Mouse (Mus musculus) neural tube, embryonic 15.5 days (tissue): ENCODE results near the gene Slc30a10. TPM values are rescaled to one million over a fixed set of nuclear protein-coding genes. Genes with fewer than 3 reads are reported as not detected.

Experiments used
- ATAC-seq: fragments of 200-750 bp; cut with Nextera tagmentation; 2 replicates; pipeline ENCODE4 v1.8.0; 2017; ENCODE audit warnings: mild to moderate bottlenecking, moderate TSS enrichment, moderate library complexity; ENCODE audit not compliant: low FRiP score
- H3K27ac ChIP-seq: fragments of 300-500 bp; sonication (generic); replicated peaks from 2 replicates; pipeline ENCODE4 v1.5.1; 2015; ENCODE audit warnings: mild to moderate bottlenecking, inconsistent platforms
- H3K27me3 ChIP-seq: fragments of 300-500 bp; sonication (generic); replicated peaks from 2 replicates; pipeline ENCODE4 v1.6.1; 2015; ENCODE audit warnings: inconsistent platforms
- H3K36me3 ChIP-seq: fragments of 300-500 bp; sonication (generic); 2 replicates; pipeline ENCODE4 v1.6.1; 2015; ENCODE audit warnings: inconsistent platforms
- H3K4me1 ChIP-seq: fragments of 300-500 bp; sonication (generic); 2 replicates; pipeline ENCODE4 v1.6.1; 2015; ENCODE audit warnings: inconsistent platforms
- H3K4me2 ChIP-seq: fragments of 300-500 bp; sonication (generic); 2 replicates; pipeline ENCODE4 v1.6.1; 2015; ENCODE audit warnings: inconsistent platforms, mild to moderate bottlenecking, moderate library complexity
- H3K4me3 ChIP-seq: fragments of 300-500 bp; sonication (generic); replicated peaks from 2 replicates; pipeline ENCODE4 v1.5.1; 2015; ENCODE audit warnings: mild to moderate bottlenecking, inconsistent platforms
- H3K9ac ChIP-seq: fragments of 300-500 bp; sonication (generic); replicated peaks from 2 replicates; pipeline ENCODE4 v1.6.1; 2015; ENCODE audit warnings: mild to moderate bottlenecking, inconsistent platforms
- H3K9me3 ChIP-seq: fragments of 300-500 bp; sonication (generic); replicated peaks from 2 replicates; pipeline ENCODE4 v1.6.1; 2016; ENCODE audit warnings: inconsistent platforms
- WGBS: fragments of 180-500 bp; shearing (Covaris S2); methylation state at CpG from one replicate; pipeline ENCODE4 v1.1.7; 2015; ENCODE audit warnings: mixed read lengths; 5-methylcytosine and 5-hydroxymethylcytosine counted together
- polyA plus RNA-seq: library from polyadenylated mRNA; unstranded; fragments of >200 nt; fragmentation: Nextera tagmentation; extraction: Ambion mirVana; gene quantifications from 2 replicates; pipeline ENCODE4 v1.2.1, GENCODE M21; 2015

Slc30a10 gene
- polyA plus RNA-seq, result 5.6 and 5.8 TPM in 2 replicates

- Histone ChIP-seq H3K4me2 (peak within 1 kb of the TSS; percentile 94), H3K9me3 (no peaks in the 10 kb centered on the region), H3K4me1 (peaks cover 12% of the 10 kb centered on the region; the same call in 1 of the 2 replicates), H3K27ac (peak within 1 kb of the TSS; percentile 68), H3K36me3 (no peaks in the 10 kb centered on the region), H3K27me3 (peaks cover 23% of the 10 kb centered on the region; the same call in 1 of the 2 replicates), H3K9ac (peak within 1 kb of the TSS; percentile 71), H3K4me3 (peak within 1 kb of the TSS; percentile 57)
- WGBS, result 1% methylated on average over 16 of the region's 18 CpGs
- ATAC-seq, result peak; percentile 77
Observed at GRCm38 (mm10) chr1:185454575-185454954, at the start of gene Slc30a10. TSS of gene Slc30a10 (plus strand) at chr1:185454848.

DNA sequence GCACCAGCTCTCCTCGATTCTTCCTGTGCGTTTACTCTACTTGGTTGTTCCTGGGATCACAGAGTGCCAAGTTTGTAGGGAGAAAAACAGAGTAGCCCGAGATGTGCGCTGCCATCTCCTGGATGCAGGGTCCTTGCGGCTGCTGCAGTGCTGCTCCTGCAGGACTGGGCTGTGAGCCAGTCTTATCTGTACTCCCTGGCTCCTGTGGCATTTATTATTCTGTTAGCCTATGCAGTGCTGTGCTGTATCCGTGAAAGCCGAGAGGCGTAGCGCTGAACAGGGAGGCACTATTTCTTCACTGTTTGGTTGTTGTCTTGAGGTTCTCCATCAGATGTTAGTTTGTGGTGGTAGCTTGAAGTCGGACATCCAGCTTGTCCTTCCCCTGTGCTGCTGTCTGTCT, 48.7 kb upstream of the Slc30a10 start:
- H3K36me3 ChIP-seq, result peaks cover 78% of the 10 kb centered on the region
- H3K9ac ChIP-seq, result no peak overlapping the region
- no peaks in the 10 kb centered on the region for H3K27me3 ChIP-seq
- no peak overlapping the region for H3K4me2 ChIP-seq
- no peak overlapping the region for H3K27ac ChIP-seq
- no peaks in the 10 kb centered on the region for H3K9me3 ChIP-seq
- WGBS, result 90% methylated on average over 10 of the region's 10 CpGs
- no peaks in the 10 kb centered on the region for H3K4me1 ChIP-seq
- ATAC-seq, result no peak
- no peak overlapping the region for H3K4me3 ChIP-seq

DNA sequence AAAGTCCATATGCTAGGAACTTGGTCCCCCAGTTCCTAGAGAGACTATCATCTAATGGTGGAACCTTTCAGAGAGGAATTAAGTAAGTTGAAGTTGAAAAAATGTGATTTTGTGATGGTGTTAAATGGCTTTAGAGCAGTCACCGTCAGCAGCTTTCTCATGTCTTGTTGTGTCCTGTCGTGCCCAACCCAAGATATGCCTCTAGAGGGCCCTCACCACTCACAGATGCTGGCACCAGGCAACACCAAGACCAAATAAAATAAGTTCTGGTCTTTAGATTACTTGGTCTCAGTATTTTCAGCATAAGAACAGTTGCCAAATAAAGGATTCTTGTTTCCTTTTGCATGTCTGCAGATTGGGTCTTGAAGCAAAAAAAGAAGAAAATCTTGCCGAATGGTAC, 44.8 kb upstream of the Slc30a10 start:
- ATAC-seq, result no peak
- Histone ChIP-seq H3K27ac (no peak overlapping the region), H3K4me3 (no peak overlapping the region), H3K9me3 (no peaks in the 10 kb centered on the region), H3K4me1 (no peaks in the 10 kb centered on the region), H3K36me3 (peaks cover 79% of the 10 kb centered on the region), H3K9ac (no peak overlapping the region), H3K4me2 (no peak overlapping the region), H3K27me3 (no peaks in the 10 kb centered on the region)
- WGBS, result 77% methylated on average over 3 of the region's 3 CpGs

DNA sequence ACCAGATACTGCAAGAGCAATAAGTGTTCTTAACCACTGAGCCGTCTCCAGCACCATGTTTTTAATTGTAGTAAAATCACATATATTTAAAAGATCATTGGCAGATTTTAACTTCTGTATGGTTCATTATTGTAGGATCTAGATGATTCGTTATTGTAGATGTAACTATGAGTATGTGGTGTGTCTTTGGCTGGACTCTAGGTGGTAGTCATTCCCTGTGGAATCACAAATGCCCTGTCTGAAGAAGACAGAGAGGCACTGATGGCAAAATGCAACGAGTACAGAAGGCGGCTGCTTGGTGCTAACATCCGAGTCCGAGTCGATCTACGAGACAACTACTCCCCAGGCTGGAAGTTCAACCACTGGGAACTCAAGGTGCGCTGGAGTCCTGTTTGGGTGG, 36.6 kb upstream of the Slc30a10 start:
- Histone ChIP-seq H3K4me1 (no peaks in the 10 kb centered on the region), H3K9me3 (no peaks in the 10 kb centered on the region), H3K4me2 (no peak overlapping the region), H3K27ac (no peak overlapping the region), H3K4me3 (no peak overlapping the region), H3K27me3 (no peaks in the 10 kb centered on the region), H3K36me3 (peaks cover 73% of the 10 kb centered on the region), H3K9ac (no peak overlapping the region)
- WGBS, result 91% methylated on average over 9 of the region's 9 CpGs
- ATAC-seq, result no peak

DNA sequence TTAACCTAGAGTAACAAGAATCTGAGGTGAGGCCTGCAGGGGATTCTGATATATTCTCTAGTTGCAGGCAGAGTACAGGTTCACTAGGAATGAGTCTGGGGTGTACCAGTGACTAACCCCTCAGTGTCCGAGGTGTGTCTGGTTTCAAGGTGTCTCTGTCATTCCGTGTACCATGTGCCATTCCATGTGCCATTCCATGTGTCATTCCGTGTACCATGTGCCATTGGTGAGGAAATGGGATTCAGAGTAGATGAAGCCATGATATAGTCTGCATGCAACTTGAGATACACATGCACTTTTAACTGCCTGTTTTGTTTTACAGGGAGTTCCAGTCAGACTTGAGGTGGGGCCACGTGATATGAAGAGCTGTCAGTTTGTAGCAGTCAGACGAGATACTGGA, 34.8 kb upstream of the Slc30a10 start:
- Histone ChIP-seq H3K4me3 (no peak overlapping the region), H3K4me1 (no peaks in the 10 kb centered on the region), H3K27me3 (no peaks in the 10 kb centered on the region), H3K27ac (no peak overlapping the region), H3K36me3 (peaks cover 75% of the 10 kb centered on the region), H3K9ac (no peak overlapping the region), H3K4me2 (no peak overlapping the region), H3K9me3 (no peaks in the 10 kb centered on the region)
- no peak for ATAC-seq
- WGBS, result 95% methylated on average over 5 of the region's 5 CpGs

- no peaks in the 10 kb centered on the region for H3K27me3 ChIP-seq
- WGBS, result 96% methylated on average over 6 of the region's 6 CpGs
- no peak overlapping the region for H3K4me2 ChIP-seq
- H3K36me3 ChIP-seq, result peaks cover 74% of the 10 kb centered on the region
- H3K4me3 ChIP-seq, result no peak overlapping the region
- H3K27ac ChIP-seq, result no peak overlapping the region
- ATAC-seq, result no peak
- no peaks in the 10 kb centered on the region for H3K4me1 ChIP-seq
- no peak overlapping the region for H3K9ac ChIP-seq
- H3K9me3 ChIP-seq, result no peaks in the 10 kb centered on the region
Observed at GRCm38 (mm10) chr1:185420776-185421175, 33.9 kb upstream of the Slc30a10 start.

DNA sequence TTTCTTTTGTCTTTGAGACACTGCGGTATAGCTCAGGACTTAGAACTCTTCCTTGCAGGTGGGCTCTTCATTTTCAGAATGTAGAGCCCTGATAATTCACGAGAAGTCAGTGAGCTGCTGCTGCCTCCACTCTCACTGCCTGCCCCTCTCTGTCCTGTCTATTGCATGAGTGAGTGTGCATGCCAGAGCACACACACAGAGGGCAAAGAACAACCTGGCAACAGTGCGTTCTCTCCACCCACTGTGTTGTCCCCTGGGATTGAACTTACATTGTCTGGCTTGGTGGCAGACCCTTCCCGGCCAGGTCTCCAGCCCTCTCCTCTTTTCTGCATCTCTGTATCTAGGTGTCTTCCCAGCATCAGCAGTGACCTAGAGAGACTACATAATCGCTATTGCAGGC, 28.1 kb upstream of the Slc30a10 start:
- H3K9me3 ChIP-seq, result no peaks in the 10 kb centered on the region
- no peaks in the 10 kb centered on the region for H3K4me1 ChIP-seq
- no peak overlapping the region for H3K9ac ChIP-seq
- peaks cover 69% of the 10 kb centered on the region for H3K36me3 ChIP-seq
- ATAC-seq, result no peak
- no peak overlapping the region for H3K4me3 ChIP-seq
- H3K4me2 ChIP-seq, result no peak overlapping the region
- no peaks in the 10 kb centered on the region for H3K27me3 ChIP-seq
- H3K27ac ChIP-seq, result no peak overlapping the region
- 93% methylated on average over 5 of the region's 5 CpGs for WGBS

DNA sequence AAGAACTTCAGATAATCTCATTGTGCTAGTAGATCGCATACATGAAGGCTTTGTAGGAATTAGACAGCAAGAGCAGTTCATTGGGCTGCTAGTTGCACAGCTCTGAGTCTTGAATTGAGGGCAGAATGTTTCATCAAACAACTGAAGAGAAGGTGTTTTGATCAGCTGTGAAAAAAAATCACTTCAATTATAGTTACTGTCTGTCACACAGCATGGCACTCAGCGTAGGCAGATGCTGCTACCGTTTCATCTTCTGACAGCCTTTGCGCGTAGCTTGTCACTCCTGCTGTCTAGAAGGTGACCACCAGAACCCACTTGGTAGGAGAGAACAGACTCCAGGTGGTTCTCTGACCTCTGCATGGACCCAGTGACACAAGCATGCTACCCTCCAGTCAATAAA, 24.2 kb upstream of the Slc30a10 start:
- no peaks in the 10 kb centered on the region for H3K9me3 ChIP-seq
- no peak overlapping the region for H3K4me2 ChIP-seq
- H3K4me1 ChIP-seq, result no peaks in the 10 kb centered on the region
- no peak for ATAC-seq
- H3K27me3 ChIP-seq, result no peaks in the 10 kb centered on the region
- H3K36me3 ChIP-seq, result peaks cover 43% of the 10 kb centered on the region
- no peak overlapping the region for H3K4me3 ChIP-seq
- WGBS, result 91% methylated on average over 5 of the region's 5 CpGs
- H3K9ac ChIP-seq, result no peak overlapping the region
- no peak overlapping the region for H3K27ac ChIP-seq

GRCm38 (mm10) chr1:185431245-185431997, 23.2 kb upstream of the Slc30a10 start:
- Histone ChIP-seq H3K9me3 (no peaks in the 10 kb centered on the region), H3K36me3 (peaks cover 36% of the 10 kb centered on the region), H3K4me3 (no peak overlapping the region), H3K4me1 (no peaks in the 10 kb centered on the region), H3K27ac (no peak overlapping the region), H3K9ac (no peak overlapping the region), H3K27me3 (no peaks in the 10 kb centered on the region), H3K4me2 (no peak overlapping the region)
- 67% methylated on average over 6 of the region's 6 CpGs for WGBS
- ATAC-seq, result no peak

- H3K27ac ChIP-seq, result no peak overlapping the region
- H3K4me3 ChIP-seq, result no peak overlapping the region
- H3K9ac ChIP-seq, result no peak overlapping the region
- peaks cover 31% of the 10 kb centered on the region for H3K36me3 ChIP-seq
- H3K4me1 ChIP-seq, result peaks cover 3% of the 10 kb centered on the region
- ATAC-seq, result no peak
- 84% methylated on average over 13 of the region's 13 CpGs for WGBS
- H3K4me2 ChIP-seq, result no peak overlapping the region
- H3K27me3 ChIP-seq, result no peaks in the 10 kb centered on the region
- H3K9me3 ChIP-seq, result no peaks in the 10 kb centered on the region
Observed at GRCm38 (mm10) chr1:185431998-185432317, 22.7 kb upstream of the Slc30a10 start.

DNA sequence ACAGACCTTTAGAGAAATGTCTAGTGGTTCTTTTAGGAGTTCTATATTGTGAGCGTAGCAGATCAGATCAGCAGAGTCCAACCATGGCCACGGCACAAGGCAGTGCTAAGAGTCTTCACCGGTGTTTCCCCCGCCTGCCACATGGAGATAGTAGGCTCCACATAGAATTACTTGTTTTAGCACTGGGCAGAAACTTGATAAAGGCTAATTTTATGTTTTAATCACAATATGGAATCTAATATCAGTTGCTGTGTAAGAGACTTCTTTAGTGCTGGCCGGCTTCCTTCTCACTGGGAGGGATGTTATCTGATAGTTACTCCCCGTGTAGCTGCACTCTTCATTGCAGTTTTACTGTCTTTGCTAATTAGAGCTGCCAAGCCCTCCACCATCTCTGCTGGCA, 21.5 kb upstream of the Slc30a10 start:
- H3K27me3 ChIP-seq, result no peaks in the 10 kb centered on the region
- H3K36me3 ChIP-seq, result peaks cover 21% of the 10 kb centered on the region
- ATAC-seq, result no peak
- WGBS, result 72% methylated on average over 6 of the region's 6 CpGs
- H3K4me1 ChIP-seq, result peaks cover 8% of the 10 kb centered on the region
- no peaks in the 10 kb centered on the region for H3K9me3 ChIP-seq
- no peak overlapping the region for H3K9ac ChIP-seq
- no peak overlapping the region for H3K27ac ChIP-seq
- no peak overlapping the region for H3K4me2 ChIP-seq
- H3K4me3 ChIP-seq, result no peak overlapping the region

DNA sequence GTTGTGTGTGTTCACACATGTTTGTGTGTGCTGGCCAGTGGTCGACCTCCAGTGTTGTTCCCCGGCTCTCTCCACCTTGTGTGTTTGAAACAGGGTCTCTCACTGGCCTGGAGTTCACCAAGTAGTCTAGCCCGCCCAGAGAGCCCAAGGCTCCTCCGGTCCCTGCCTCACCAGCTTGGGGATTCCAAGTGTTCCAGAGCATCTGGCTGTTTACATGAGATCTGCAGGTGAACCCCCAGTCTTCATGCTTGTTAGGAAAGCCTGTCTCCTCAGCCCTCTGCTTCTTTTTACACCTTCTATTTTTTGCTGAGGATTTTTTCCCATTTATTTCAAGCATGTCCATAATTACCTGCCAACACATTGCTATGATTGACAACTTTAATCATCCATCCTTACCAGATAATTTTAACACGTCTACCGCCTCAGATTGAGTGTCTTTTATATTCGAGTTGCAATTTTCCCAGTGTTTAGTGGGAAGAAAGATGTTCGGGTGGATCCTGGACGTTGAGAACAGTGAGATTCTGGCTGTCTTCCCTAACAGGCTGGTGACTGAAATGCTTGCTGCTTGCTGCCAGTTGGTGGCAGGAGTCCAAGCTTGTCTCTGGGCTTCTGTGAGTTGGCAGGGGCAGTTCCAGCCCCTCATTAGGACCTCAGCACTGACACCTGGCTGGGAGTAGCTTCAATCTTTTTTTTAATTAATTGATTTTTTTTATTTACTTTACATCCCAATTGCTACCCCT, 15.6 kb upstream of the Slc30a10 start:
- Histone ChIP-seq H3K9me3 (no peaks in the 10 kb centered on the region), H3K4me1 (peaks cover 10% of the 10 kb centered on the region), H3K27ac (peak overlapping the region; percentile 20; the same call in 1 of the 2 replicates), H3K9ac (no peak overlapping the region), H3K4me2 (no peak overlapping the region), H3K27me3 (no peaks in the 10 kb centered on the region), H3K36me3 (no peaks in the 10 kb centered on the region), H3K4me3 (no peak overlapping the region)
- ATAC-seq, result peak; percentile 53; the same call in 1 of the 2 replicates
- 56% methylated on average over 9 of the region's 9 CpGs for WGBS
